Mouse (Mus musculus) CH12F3 (cell line): ENCODE data around the gene Eef1a2.

Experiments
- in situ Hi-C: fragments of 300-500 bp; cut with MboI; formaldehyde crosslinking; loops from 2 replicates; pipeline ENCODE4 v1.14.3; 2020; ENCODE audit warnings: low sequenced_read_pairs

Eef1a2 gene

GRCm38 (mm10) chr2:181135446-181135818 lies 21.4 kb downstream of the Eef1a2 start:
- in situ Hi-C loops, result loop anchor here (25.0 kb wide), 1 partner anchor 623 kb away; no protein-coding TSS in a partner anchor

GRCm38 (mm10) chr2:181134591-181135445 lies 22.0 kb downstream of the Eef1a2 start, which contains the start of gene Kcnq2:
TSS of gene Kcnq2 (minus strand) at chr2:181135300.
- in situ Hi-C loops, result loop anchor here (25.0 kb wide), 1 partner anchor 623 kb away; no protein-coding TSS in a partner anchor

- in situ Hi-C loops, result loop anchor here (25.0 kb wide), 1 partner anchor 622 kb away; no protein-coding TSS in a partner anchor
Observed at GRCm38 (mm10) chr2:181133837-181134590, 22.8 kb downstream of the Eef1a2 start.

GRCm38 (mm10) chr2:181130245-181130644 lies 26.6 kb downstream of the Eef1a2 start:
- in situ Hi-C loops, result loop anchor here (25.0 kb wide), 1 partner anchor 618 kb away; no protein-coding TSS in a partner anchor

- in situ Hi-C loops, result loop anchor here (25.0 kb wide), 1 partner anchor 617 kb away; no protein-coding TSS in a partner anchor
Observed at GRCm38 (mm10) chr2:181128963-181129362, 27.9 kb downstream of the Eef1a2 start.

- in situ Hi-C loops, result loop anchor here (25.0 kb wide), 1 partner anchor 615 kb away; no protein-coding TSS in a partner anchor
Observed at GRCm38 (mm10) chr2:181127786-181128185, 29.0 kb downstream of the Eef1a2 start.

GRCm38 (mm10) chr2:181125726-181126455 lies 30.9 kb downstream of the Eef1a2 start:
- in situ Hi-C loops, result loop anchor here (25.0 kb wide), 1 partner anchor 614 kb away; no protein-coding TSS in a partner anchor

GRCm38 (mm10) chr2:181122642-181123041 lies 34.2 kb downstream of the Eef1a2 start:
- in situ Hi-C loops, result no loop called here

GRCm38 (mm10) chr2:181120922-181121449 lies 35.8 kb downstream of the Eef1a2 start:
- in situ Hi-C loops, result no loop called here

GRCm38 (mm10) chr2:181119952-181120351 lies 36.9 kb downstream of the Eef1a2 start:
- in situ Hi-C loops, result no loop called here

GRCm38 (mm10) chr2:181116436-181116835 lies 40.4 kb downstream of the Eef1a2 start:
- in situ Hi-C loops, result no loop called here

- in situ Hi-C loops, result no loop called here
Observed at GRCm38 (mm10) chr2:181115367-181115766, 41.4 kb downstream of the Eef1a2 start.

- in situ Hi-C loops, result no loop called here
Observed at GRCm38 (mm10) chr2:181113762-181114361, 43.0 kb downstream of the Eef1a2 start.

- in situ Hi-C loops, result no loop called here
Observed at GRCm38 (mm10) chr2:181111665-181112064, 45.1 kb downstream of the Eef1a2 start.

- in situ Hi-C loops, result no loop called here
Observed at GRCm38 (mm10) chr2:181104111-181104510, 52.7 kb downstream of the Eef1a2 start.

- in situ Hi-C loops, result no loop called here
Observed at GRCm38 (mm10) chr2:181102161-181102560, 54.7 kb downstream of the Eef1a2 start.

- in situ Hi-C loops, result no loop called here
Observed at GRCm38 (mm10) chr2:181101626-181102025, 55.2 kb downstream of the Eef1a2 start.

- in situ Hi-C loops, result no loop called here
Observed at GRCm38 (mm10) chr2:181100087-181100486, 56.7 kb downstream of the Eef1a2 start.
